Mouse (Mus musculus) bone marrow macrophage, adult 2 months (primary cell): ENCODE data around the gene Ino80d. TPM values are rescaled to one million over a fixed set of nuclear protein-coding genes. Genes with fewer than 3 reads are reported as not detected.

Experiments
- H3K27ac ChIP-seq: 2 replicates; pipeline ENCODE4 v1.5.1; 2012; ENCODE audit warnings: low read depth, low read length; ENCODE audit not compliant: insufficient read depth
- H3K4me1 ChIP-seq: 2 replicates; pipeline ENCODE4 v1.6.1; 2012; ENCODE audit warnings: low read length; ENCODE audit not compliant: control insufficient read depth, insufficient read depth
- H3K4me3 ChIP-seq: 2 replicates; pipeline ENCODE4 v1.5.1; 2012; ENCODE audit warnings: mild to moderate bottlenecking, low read length, moderate library complexity; ENCODE audit not compliant: insufficient read depth
- CTCF ChIP-seq: IDR thresholded peaks from 2 replicates; pipeline ENCODE4 v1.5.1; 2012; ENCODE audit warnings: low read depth, mild to moderate bottlenecking, low read length, moderate library complexity
- POLR2A ChIP-seq: IDR thresholded peaks from 2 replicates; pipeline ENCODE4 v1.6.1; 2012; ENCODE audit warnings: mild to moderate bottlenecking, low read depth, low read length, borderline replicate concordance
- polyA plus RNA-seq: library from polyadenylated mRNA; stranded (reverse); fragments of >200 nt; gene quantifications from 2 replicates; pipeline ENCODE4 v1.2.4, GENCODE M21; 2012; ENCODE audit not compliant: missing spikeins, insufficient read depth, insufficient read length

The Ino80d gene
- polyA plus RNA-seq, 1 experiment: 20.9 TPM

DNA sequence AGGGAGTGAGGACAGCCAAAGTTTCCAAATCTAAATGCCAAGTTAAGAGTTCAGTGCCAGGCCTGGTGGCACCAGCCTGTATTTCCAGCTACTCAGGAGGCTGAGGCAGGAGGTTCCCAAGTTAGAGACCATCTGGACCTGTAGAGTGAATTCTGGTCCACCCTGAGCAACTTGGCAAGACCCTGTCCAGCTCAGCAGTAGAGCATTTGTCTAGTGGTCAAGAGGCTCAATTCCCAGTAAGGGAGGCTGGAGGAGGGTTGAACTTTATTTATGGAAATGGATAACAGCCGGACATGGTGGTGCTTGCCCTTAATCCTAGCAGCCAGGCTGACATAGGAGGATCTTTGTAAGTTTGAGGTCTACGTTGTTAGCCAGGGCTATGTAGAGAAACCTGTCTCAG lies 38.1 kb downstream of the Ino80d start:
- H3K4me1 ChIP-seq: no peaks in the 10 kb centered on the region
- no peak overlapping the region for H3K27ac ChIP-seq
- TF ChIP-seq CTCF: no peak
- no peak for TF ChIP-seq POLR2A
- no peak overlapping the region for H3K4me3 ChIP-seq

DNA sequence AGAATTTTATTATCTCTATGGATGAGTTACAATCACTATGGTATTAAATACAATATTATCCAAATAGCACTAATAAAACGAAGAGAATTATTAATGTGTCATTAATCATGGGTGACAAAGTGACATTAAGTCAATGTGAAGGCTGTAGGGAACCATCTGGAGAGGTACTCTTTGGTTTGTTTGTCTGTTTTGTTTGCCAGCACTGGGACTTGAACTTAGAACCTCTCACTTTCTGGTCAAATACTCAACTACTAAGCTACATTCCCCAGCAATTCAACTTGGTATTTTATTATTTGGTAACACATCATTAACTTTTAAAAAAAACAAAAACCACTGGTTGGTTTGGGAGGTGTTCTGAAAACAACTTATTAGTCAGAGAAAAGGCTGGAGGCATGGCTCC lies 43.1 kb downstream of the Ino80d start:
- TF ChIP-seq CTCF: no peak
- TF ChIP-seq POLR2A: no peak
- no peaks in the 10 kb centered on the region for H3K4me1 ChIP-seq

DNA sequence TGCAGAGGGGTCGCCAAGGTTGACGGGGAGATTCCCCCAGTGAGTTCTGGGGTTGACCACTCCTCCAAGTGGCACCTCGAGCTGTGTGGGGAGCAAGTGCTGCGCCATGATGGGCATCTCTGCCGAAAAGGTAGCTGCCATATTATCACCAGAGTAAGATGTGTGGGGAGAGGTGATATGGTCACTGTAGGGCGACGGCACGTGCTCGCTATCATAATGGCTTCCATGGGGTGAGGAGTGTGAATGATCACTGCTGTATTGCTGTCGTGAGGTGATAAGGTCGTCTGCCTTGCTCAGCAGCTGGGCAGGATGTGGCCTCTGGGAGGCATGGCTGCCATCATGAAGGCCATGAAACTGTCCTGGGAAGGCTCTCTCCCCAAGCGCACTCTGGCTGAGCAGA lies 56.1 kb downstream of the Ino80d start:
- no peak overlapping the region for H3K4me3 ChIP-seq
- no peak for TF ChIP-seq POLR2A
- H3K27ac ChIP-seq: no peak overlapping the region
- no peaks in the 10 kb centered on the region for H3K4me1 ChIP-seq

More for the DNA sequence above, 43.1 kb downstream of the Ino80d start:
- H3K4me3 ChIP-seq: no peak overlapping the region
- no peak overlapping the region for H3K27ac ChIP-seq

DNA sequence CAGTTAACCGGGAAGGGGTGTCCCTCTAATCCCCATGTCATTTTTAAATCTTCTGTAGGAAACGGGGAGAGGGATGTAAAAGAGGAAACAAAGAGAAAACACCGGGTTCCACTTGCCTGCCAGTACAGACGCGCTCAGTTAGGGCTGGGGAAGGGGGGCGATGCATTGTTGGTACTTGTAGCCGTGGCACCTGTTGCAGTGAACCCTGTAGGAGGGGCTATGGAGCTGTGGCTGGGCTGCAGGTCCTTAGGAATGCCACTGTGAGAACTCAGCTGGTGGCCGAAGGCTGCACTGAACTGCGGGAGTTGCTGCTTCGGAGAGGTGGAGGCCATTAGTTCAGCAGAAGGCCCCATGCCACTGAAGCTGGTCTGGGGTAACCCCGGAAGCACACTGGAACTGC lies 56.6 kb downstream of the Ino80d start:
- Histone ChIP-seq H3K27ac (no peak overlapping the region), H3K4me1 (no peaks in the 10 kb centered on the region), H3K4me3 (no peak overlapping the region)
- no peak for TF ChIP-seq CTCF
- TF ChIP-seq POLR2A: no peak

DNA sequence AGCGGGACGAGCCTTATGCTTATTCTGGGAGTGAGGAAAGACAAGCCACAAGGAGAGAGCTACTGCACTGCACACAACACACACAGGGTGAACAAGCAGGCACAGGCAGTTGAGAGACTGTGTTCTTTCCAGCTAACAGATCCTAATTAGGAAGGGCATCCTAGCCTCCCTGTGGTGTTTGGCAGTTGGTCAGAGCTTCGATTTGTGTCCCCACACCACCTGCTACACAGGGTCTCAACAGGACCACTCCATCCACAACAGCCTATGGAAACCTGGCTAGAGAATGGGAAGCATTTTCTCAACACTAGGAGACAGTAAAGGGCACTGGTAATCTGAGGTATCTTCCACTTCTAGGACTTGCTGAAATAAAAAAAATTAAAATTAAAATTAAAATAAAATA lies 57.1 kb downstream of the Ino80d start:
- TF ChIP-seq POLR2A (no peak), CTCF (no peak)
- Histone ChIP-seq H3K4me3 (no peak overlapping the region), H3K27ac (no peak overlapping the region), H3K4me1 (no peaks in the 10 kb centered on the region)

DNA sequence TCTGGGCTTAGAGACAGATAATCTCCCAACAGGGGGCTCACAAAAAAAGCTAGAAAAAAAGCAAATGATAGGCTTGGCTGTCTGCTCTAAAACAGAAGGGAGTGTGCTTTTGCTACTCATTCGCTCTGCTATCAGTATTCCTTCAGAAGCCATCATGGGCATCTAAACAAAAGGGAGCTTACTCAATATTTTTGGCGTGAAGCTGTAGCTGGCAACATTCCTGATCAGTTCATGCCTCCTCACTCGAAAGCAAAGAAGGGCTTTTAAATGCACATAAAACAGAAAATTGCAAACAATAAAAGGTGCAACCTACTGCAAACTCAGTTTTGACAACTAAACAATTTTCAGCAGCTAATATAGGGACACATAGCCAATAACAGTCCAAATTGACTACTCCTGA lies 59.1 kb downstream of the Ino80d start:
- H3K4me1 ChIP-seq: no peaks in the 10 kb centered on the region
- no peak for TF ChIP-seq POLR2A
- TF ChIP-seq CTCF: no peak
- H3K27ac ChIP-seq: no peak overlapping the region
- no peak overlapping the region for H3K4me3 ChIP-seq

DNA sequence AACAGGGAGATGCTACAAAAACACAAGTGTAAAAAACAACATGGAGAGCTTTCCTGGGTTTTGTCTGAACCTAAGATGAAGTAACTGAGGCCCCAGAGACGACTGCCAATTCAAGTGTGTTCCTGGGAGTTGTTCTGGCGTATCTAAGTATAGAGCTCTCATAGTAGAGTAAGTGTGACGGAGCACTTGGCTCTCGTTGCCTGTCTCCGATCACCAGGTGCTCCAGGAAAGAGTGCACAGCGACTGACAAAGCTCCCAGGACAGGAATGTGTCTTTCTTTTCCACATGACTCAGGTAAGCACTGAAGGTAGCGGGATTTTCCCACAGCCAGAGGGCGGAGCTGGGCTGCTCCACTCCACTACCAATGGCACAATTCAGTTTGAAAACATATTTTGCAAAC lies 63.6 kb downstream of the Ino80d start:
- Histone ChIP-seq H3K4me1 (peaks cover 4% of the 10 kb centered on the region; the same call in 1 of the 2 replicates), H3K4me3 (no peak overlapping the region), H3K27ac (no peak overlapping the region)
- TF ChIP-seq CTCF (no peak), POLR2A (no peak)

DNA sequence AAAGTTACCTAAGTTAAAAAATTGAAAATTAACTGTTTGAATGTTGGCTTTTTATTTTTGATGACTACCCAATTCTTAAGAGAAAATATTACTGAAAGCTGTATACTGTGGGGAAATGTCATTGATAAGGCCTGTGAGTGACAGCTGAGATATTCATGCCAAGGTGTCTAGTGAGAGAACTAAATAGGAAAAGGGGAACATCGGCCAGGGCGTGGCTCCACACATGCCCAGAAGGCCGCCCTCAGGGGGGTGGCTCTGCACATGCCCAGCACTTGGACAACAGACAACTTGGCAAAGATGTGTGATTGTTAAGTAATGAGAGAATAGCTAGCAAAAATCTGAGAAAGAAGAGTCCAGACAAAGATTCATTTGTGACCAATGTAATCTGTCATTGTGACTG lies 64.5 kb downstream of the Ino80d start:
- TF ChIP-seq POLR2A (no peak), CTCF (no peak)
- Histone ChIP-seq H3K4me1 (peaks cover 4% of the 10 kb centered on the region; the same call in 1 of the 2 replicates), H3K4me3 (no peak overlapping the region), H3K27ac (no peak overlapping the region)

DNA sequence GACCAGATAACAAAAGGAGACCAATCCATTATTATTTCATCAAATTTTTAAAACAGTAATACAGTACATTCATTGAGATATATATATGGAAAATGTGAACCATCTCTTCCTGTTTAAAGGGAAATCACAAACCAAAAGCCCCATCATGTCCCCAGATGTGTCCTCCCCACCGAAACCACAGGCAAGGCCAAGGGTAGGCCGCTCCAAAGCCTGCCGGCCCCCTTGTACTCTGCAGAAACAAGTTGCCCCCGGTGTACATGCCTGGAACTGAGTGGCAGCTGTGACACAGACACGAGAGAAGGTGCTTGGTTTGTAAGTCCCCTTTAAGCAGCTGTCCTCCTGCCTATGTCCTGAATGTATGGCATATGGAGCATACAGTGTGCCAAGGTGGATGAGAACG lies 66.5 kb downstream of the Ino80d start:
- TF ChIP-seq CTCF (no peak), POLR2A (no peak)
- Histone ChIP-seq H3K27ac (no peak overlapping the region), H3K4me3 (no peak overlapping the region), H3K4me1 (peaks cover 4% of the 10 kb centered on the region; the same call in 1 of the 2 replicates)

DNA sequence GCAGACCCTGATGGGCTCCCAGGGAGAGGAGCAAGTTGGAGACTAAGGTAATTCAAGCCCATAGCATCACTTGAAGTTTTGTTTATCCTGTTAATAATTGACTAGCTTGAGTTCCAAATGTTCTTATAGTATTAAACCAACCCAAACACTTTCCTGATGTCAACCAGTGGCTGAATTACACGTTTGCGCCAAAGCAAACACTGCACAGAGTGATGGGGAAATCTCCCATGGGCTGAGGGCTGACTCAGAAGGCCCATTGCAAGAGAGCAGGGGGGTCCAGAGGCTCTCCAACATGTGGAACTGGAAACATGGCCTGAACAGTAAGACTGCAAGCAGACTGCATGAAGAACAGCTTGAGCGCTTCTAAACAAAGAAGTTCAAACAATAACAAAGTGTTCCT lies 81.5 kb downstream of the Ino80d start:
- Histone ChIP-seq H3K27ac (no peak overlapping the region), H3K4me1 (no peaks in the 10 kb centered on the region), H3K4me3 (no peak overlapping the region)
- TF ChIP-seq CTCF (no peak), POLR2A (no peak)

DNA sequence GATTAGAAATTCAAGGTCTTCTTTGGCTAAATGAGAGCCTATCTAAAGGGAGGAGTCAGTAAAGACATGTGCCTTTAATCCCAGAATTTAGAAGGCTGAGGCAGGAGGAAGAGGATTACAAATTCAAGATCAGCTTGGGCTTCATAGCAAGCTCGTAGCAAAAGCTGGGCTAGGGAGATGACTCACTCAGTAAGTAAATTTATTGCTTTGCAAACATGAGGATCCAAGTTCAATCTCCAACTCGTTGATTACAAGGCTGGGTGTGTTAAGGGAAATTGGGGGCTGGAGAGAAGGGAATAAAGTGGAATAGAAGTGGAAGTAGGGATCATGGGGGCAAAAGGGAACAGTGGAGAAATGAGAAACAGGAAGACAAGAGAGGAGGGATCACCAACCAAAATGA lies 94.6 kb downstream of the Ino80d start:
- no peak overlapping the region for H3K4me3 ChIP-seq
- no peak overlapping the region for H3K27ac ChIP-seq
- TF ChIP-seq CTCF: no peak
- no peak for TF ChIP-seq POLR2A
- H3K4me1 ChIP-seq: no peaks in the 10 kb centered on the region

DNA sequence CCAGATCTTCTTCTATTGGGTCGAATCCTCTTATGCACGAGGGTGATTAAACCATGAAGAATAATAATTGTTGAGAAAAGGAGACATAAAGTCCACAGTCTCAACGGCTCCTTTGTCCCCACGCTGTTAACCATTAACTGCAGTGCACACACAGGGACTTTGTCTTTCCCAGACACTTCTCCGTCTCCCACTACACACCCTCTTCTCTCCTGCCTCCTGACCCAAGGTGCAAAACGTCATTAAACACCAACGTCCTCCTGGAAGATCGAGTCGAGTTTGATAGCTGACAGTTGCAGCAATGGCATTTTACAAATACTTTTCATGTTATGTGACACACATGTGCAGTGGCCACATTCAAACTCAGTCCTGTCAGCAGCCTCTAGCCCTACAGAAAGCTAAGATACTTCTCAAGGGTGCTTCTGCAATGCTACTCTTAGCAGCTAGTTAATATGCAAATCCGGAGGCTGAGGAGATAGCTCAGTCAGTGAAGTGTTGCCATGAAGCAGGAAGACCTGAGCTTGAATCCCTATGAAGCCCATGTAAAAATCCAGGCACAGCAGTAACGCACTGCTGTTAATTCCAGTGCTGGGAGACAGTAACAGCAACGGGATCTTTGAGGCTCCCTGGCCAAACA lies 109.3 kb downstream of the Ino80d start:
- Histone ChIP-seq H3K27ac (no peak overlapping the region), H3K4me1 (no peaks in the 10 kb centered on the region), H3K4me3 (no peak overlapping the region)
- TF ChIP-seq CTCF (no peak), POLR2A (no peak)
